Mouse (Mus musculus) limb, embryonic 13.5 days (tissue): ENCODE results near the gene Agpat1. TPM values are rescaled to one million over a fixed set of nuclear protein-coding genes. Genes with fewer than 3 reads are reported as not detected.

Source experiments
- ATAC-seq: fragments of 200-750 bp; cut with Nextera tagmentation; 2 replicates; pipeline ENCODE4 v1.8.0; 2017; ENCODE audit warnings: low read depth, moderate number of reproducible peaks, moderate TSS enrichment; ENCODE audit not compliant: low FRiP score
- H3K27ac ChIP-seq: fragments of 300-500 bp; sonication (generic); 2 replicates; pipeline ENCODE4 v1.5.1; 2015; ENCODE audit warnings: inconsistent platforms, mild to moderate bottlenecking, moderate library complexity
- H3K27me3 ChIP-seq: fragments of 300-500 bp; sonication (generic); 2 replicates; pipeline ENCODE4 v1.6.1; 2015; ENCODE audit warnings: mild to moderate bottlenecking, inconsistent platforms
- H3K36me3 ChIP-seq: fragments of 300-500 bp; sonication (generic); 2 replicates; pipeline ENCODE4 v1.6.1; 2015; ENCODE audit warnings: inconsistent platforms, mild to moderate bottlenecking, moderate library complexity
- H3K4me1 ChIP-seq: fragments of 300-500 bp; sonication (generic); 2 replicates; pipeline ENCODE4 v1.6.1; 2015; ENCODE audit warnings: inconsistent platforms
- H3K4me2 ChIP-seq: fragments of 300-500 bp; sonication (generic); replicated peaks from 2 replicates; pipeline ENCODE4 v1.6.1; 2015; ENCODE audit warnings: inconsistent platforms, mild to moderate bottlenecking, moderate library complexity
- H3K4me3 ChIP-seq: fragments of 300-500 bp; sonication (generic); 2 replicates; pipeline ENCODE4 v1.5.1; 2015; ENCODE audit warnings: moderate library complexity, mild to moderate bottlenecking, inconsistent platforms
- H3K9ac ChIP-seq: fragments of 300-500 bp; sonication (generic); 2 replicates; pipeline ENCODE4 v1.6.1; 2015; ENCODE audit warnings: mild to moderate bottlenecking, inconsistent platforms
- H3K9me3 ChIP-seq: fragments of 300-500 bp; sonication (generic); 2 replicates; pipeline ENCODE4 v1.6.1; 2016; ENCODE audit warnings: inconsistent platforms
- WGBS: fragments of 180-500 bp; shearing (Covaris S2); methylation state at CpG from one replicate; pipeline ENCODE4 v1.1.7; 2015; 5-methylcytosine and 5-hydroxymethylcytosine counted together
- polyA plus RNA-seq: library from polyadenylated mRNA; unstranded; fragments of >200 nt; fragmentation: Nextera tagmentation; extraction: Ambion mirVana; gene quantifications from 2 replicates; pipeline ENCODE4 v1.2.1, GENCODE M21; 2015

Agpat1 gene
- polyA plus RNA-seq, 1 experiment from 2014 or later, result 58.4 TPM

DNA sequence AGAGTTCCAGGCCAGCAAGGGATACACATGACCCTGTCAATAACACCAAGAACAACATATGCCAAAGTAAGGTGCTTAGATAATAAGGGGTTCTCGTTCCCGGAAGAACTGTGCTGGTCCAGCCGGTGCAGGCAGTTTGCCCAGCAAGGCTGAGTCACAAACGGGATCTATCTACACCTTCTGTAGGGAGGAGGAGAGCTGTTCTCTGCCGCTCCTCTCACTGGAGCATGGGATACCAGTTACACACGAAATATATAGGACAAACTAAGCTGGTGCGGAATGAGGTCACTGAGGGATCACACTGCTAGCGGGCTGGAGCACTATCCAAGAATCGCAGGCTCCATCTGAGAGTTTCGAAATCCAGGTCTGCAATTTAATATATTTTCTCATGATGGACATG is 39.9 kb downstream of the Agpat1 start:
- H3K4me1 ChIP-seq, result peaks cover 43% of the 10 kb centered on the region
- H3K27me3 ChIP-seq, result no peaks in the 10 kb centered on the region
- H3K4me2 ChIP-seq, result no peak overlapping the region
- no peak overlapping the region for H3K9ac ChIP-seq
- no peak overlapping the region for H3K27ac ChIP-seq
- no peak overlapping the region for H3K4me3 ChIP-seq
- no peak for ATAC-seq
- WGBS, result 84% methylated on average over 10 of the region's 10 CpGs
- H3K9me3 ChIP-seq, result no peaks in the 10 kb centered on the region
- peaks cover 6% of the 10 kb centered on the region for H3K36me3 ChIP-seq

DNA sequence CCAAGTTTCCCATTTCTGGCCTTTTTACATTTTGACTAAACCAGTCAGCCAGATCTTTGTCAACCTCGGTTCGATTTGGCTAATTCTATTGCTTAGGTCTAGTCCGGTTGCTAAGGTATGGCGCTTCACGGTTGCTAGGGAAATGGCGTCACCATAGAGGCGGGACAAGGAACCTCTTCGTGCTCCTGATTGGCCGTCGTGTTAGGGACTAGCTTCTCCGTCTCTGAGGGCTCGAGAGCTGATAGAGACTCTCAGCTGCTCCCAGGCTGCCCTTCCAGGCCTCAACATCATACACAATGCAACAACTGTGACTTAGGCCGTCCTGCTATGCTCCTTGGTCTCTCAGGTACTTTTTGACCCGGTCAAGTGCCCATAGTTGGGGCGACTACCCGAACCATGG is 40.5 kb downstream of the Agpat1 start, which contains the start of gene Fkbpl:
TSS of gene Fkbpl (plus strand) at position 157 of the 400 bp plus-strand sequence.
- H3K4me1 ChIP-seq, result peaks cover 43% of the 10 kb centered on the region
- no peaks in the 10 kb centered on the region for H3K27me3 ChIP-seq
- under 1% methylated on average over 16 of the region's 16 CpGs for WGBS
- peak; percentile 80 for ATAC-seq
- H3K9me3 ChIP-seq, result no peaks in the 10 kb centered on the region
- peaks cover 13% of the 10 kb centered on the region for H3K36me3 ChIP-seq
- peak within 1 kb of the TSS; percentile 98 for H3K4me3 ChIP-seq
- H3K27ac ChIP-seq, result no peak within 1 kb of the TSS
- H3K4me2 ChIP-seq, result peak within 1 kb of the TSS; percentile 81
- peak within 1 kb of the TSS; percentile 79 for H3K9ac ChIP-seq

DNA sequence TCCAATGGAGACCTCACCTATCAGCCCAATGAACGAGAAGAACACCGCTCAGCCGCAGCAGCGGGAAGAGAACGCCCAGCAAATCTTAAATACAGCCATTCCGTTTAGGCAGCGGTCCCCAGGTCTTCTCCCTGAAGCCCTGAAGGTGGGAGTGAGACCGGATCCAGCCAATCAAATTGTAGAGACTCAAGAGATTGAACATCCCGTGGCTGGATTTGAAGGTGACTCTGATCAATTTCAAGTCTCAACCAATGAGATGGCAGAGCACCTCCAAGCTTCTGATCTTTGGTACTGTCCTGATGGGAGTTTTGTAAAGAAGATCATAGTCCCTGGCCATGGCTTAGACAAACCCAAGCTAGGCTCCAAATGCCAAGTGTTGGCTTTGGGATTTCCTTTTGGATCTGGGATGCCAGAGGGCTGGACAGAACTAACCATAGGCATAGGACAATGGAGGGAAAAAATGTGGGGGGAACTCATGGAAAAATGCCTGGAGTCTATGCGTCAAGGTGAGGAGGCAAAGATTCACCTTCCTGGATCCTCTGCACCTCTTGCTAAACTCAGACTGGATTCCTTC is 41.3 kb downstream of the Agpat1 start:
- peak overlapping the region; percentile 79 for H3K9ac ChIP-seq
- 50% methylated on average over 10 of the region's 10 CpGs for WGBS
- ATAC-seq, result no peak
- H3K9me3 ChIP-seq, result no peaks in the 10 kb centered on the region
- H3K27ac ChIP-seq, result no peak overlapping the region
- H3K4me3 ChIP-seq, result peak overlapping the region; percentile 98
- H3K4me1 ChIP-seq, result peaks cover 41% of the 10 kb centered on the region
- H3K4me2 ChIP-seq, result peak overlapping the region; percentile 81
- H3K36me3 ChIP-seq, result peaks cover 20% of the 10 kb centered on the region
- H3K27me3 ChIP-seq, result no peaks in the 10 kb centered on the region

DNA sequence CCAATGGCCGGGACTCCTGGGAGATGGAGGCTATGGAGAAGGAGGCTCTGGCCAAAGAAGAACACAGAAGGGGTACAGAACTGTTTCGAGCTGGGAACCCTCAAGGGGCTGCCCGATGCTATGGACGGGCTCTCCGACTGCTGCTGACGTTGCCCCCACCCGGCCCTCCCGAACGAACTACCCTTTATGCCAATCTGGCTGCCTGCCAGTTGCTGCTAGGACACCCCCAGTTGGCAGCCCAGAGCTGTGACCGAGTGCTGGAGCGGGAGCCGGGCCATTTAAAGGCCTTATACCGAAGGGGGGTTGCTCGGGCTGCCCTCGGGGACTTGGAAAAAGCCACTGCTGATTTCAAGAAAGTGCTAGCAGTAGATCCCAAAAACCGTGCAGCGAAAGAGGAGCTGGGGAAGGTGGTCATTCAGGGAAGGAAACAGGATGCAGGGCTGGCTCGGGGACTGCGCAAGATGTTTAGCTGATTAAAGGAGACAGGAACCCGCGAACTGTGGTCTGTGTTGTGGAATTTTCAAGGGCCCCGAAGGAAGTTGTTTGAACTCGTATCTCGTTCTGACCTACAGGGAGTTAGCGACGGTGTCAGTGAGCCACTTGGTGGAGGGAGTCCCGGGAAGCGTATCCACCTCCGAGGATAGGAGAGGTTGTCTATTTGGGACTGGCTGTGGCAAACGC is 41.9 kb downstream of the Agpat1 start:
- Histone ChIP-seq H3K9me3 (no peaks in the 10 kb centered on the region), H3K4me3 (peak overlapping the region; percentile 98), H3K27ac (no peak overlapping the region), H3K9ac (no peak overlapping the region), H3K4me1 (peaks cover 35% of the 10 kb centered on the region), H3K27me3 (no peaks in the 10 kb centered on the region), H3K4me2 (peak overlapping the region; percentile 81), H3K36me3 (peaks cover 27% of the 10 kb centered on the region)
- 89% methylated on average over 30 of the region's 30 CpGs for WGBS
- ATAC-seq, result no peak

- peak within 1 kb of the TSS; percentile 98 for H3K4me3 ChIP-seq
- H3K4me1 ChIP-seq, result peaks cover 28% of the 10 kb centered on the region
- H3K27me3 ChIP-seq, result no peaks in the 10 kb centered on the region
- no peaks in the 10 kb centered on the region for H3K9me3 ChIP-seq
- H3K36me3 ChIP-seq, result peaks cover 38% of the 10 kb centered on the region
- peak; percentile 96 for ATAC-seq
- peak within 1 kb of the TSS; percentile 93 for H3K4me2 ChIP-seq
- WGBS, result under 1% methylated on average over 65 of the region's 66 CpGs
- peak within 1 kb of the TSS; percentile 89 for H3K9ac ChIP-seq
- H3K27ac ChIP-seq, result 0 out of 2 replicates have a peak within 1 kb of the TSS, but pooled peaks have one; percentile 55
Observed at GRCm38 (mm10) chr17:34646906-34647787, 43.1 kb downstream of the Agpat1 start, which contains the start of gene Atf6b. TSS of gene Atf6b (plus strand) at chr17:34647146.

GRCm38 (mm10) chr17:34648141-34648890 is 44.3 kb downstream of the Agpat1 start:
- 0 out of 2 replicates have a peak overlapping the region, but pooled peaks have one; percentile 89 for H3K9ac ChIP-seq
- peak overlapping the region; percentile 98 for H3K4me3 ChIP-seq
- no peaks in the 10 kb centered on the region for H3K27me3 ChIP-seq
- ATAC-seq, result no peak
- 82% methylated on average over 16 of the region's 16 CpGs for WGBS
- peak overlapping the region; percentile 93 for H3K4me2 ChIP-seq
- H3K9me3 ChIP-seq, result no peaks in the 10 kb centered on the region
- no peak overlapping the region for H3K27ac ChIP-seq
- peaks cover 50% of the 10 kb centered on the region for H3K36me3 ChIP-seq
- H3K4me1 ChIP-seq, result peaks cover 28% of the 10 kb centered on the region

DNA sequence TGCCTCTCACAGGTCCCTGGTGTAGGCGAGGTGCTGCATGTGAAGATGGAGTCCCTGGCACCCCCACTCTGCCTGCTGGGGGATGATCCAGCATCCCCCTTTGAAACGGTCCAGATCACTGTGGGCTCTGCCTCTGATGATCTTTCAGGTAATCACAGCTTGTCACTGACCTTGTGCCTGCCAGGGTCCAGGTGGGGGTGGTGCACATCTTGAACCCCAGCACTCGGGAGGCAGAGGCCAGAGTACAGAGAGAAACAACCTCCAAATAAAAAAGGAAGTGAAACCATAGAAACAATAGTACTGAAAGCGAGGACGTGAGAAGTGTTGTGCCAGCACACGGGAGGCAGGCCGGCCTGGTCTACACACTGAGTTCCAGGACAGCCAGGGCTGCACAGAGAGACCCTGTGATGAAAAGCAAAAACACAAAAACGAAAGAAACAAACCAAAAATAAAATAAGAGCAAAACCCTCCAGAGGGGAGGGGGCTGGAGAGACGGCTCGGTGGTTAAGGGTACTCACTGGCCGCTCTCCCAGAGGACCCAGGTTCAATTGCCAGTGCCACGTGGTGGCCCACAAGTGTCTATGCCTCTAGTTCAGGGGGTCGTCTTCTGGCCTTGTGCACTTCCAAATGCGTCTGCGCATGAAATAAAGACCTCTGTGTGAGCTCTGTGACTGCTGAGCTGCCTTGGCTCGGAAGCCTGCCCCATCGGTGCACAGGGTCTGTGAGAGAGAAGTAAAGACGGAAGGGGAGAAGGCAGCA is 45.2 kb downstream of the Agpat1 start:
- no peaks in the 10 kb centered on the region for H3K27me3 ChIP-seq
- no peaks in the 10 kb centered on the region for H3K9me3 ChIP-seq
- no peak overlapping the region for H3K9ac ChIP-seq
- WGBS, result 88% methylated on average over 18 of the region's 18 CpGs
- no peak overlapping the region for H3K27ac ChIP-seq
- peaks cover 28% of the 10 kb centered on the region for H3K4me1 ChIP-seq
- peaks cover 58% of the 10 kb centered on the region for H3K36me3 ChIP-seq
- no peak overlapping the region for H3K4me3 ChIP-seq
- ATAC-seq, result no peak
- no peak overlapping the region for H3K4me2 ChIP-seq

DNA sequence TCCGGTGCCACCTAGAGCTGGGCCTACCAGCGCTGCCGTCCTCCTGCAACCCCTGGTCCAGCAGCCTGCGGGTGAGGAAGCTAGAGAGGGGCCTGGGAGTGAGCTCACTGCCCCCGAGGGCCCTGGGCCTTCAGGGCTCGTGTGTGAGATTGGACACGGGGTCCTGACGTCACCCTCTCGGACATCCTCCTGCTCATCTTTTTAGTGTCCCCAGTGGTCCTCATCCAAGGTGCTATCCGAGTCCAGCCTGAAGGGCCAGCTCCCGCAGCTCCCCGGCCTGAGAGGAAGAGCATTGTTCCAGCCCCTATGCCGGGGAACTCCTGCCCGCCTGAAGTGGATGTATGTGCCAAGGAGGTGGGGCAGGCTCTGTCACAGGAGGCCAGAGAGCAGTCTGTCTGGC is 46.7 kb downstream of the Agpat1 start:
- 93% methylated on average over 14 of the region's 14 CpGs for WGBS
- Histone ChIP-seq H3K9me3 (no peaks in the 10 kb centered on the region), H3K27me3 (no peaks in the 10 kb centered on the region), H3K36me3 (peaks cover 71% of the 10 kb centered on the region), H3K4me3 (no peak overlapping the region), H3K4me2 (no peak overlapping the region), H3K9ac (no peak overlapping the region), H3K4me1 (peaks cover 28% of the 10 kb centered on the region), H3K27ac (no peak overlapping the region)
- no peak for ATAC-seq

- Histone ChIP-seq H3K27ac (no peak overlapping the region), H3K4me3 (no peak overlapping the region), H3K9me3 (no peaks in the 10 kb centered on the region), H3K9ac (no peak overlapping the region), H3K4me2 (no peak overlapping the region), H3K4me1 (peaks cover 25% of the 10 kb centered on the region), H3K27me3 (no peaks in the 10 kb centered on the region), H3K36me3 (peaks cover 71% of the 10 kb centered on the region)
- ATAC-seq, result no peak
- WGBS, result 48% methylated on average over 19 of the region's 19 CpGs
Observed at GRCm38 (mm10) chr17:34651507-34652221, 47.6 kb downstream of the Agpat1 start.

DNA sequence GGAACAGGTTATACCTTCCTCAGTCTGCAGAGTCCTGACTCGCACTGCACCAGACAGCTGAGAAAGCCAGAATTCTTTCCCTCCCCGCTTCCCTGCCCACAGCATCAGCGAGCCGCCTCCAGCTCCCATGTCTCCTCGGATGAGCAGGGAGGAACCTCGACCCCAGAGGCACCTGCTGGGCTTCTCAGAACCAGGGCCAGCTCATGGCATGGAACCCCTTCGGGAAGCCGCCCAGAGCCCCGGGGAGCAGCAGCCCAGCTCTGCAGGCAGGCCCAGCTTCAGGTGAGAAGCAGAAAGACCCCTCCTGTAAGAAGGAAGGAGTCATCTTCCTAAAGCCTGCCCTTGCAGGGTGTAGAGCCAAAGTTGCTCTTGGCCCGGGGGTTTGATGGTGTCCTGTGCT is 48.5 kb downstream of the Agpat1 start:
- no peak overlapping the region for H3K9ac ChIP-seq

More for the DNA sequence above, 48.5 kb downstream of the Agpat1 start:
- no peak for ATAC-seq
- no peaks in the 10 kb centered on the region for H3K9me3 ChIP-seq
- no peak overlapping the region for H3K4me2 ChIP-seq
- no peak overlapping the region for H3K27ac ChIP-seq
- 0 out of 2 replicates have a peak, but pooled peaks cover 2% of the 10 kb centered on the region for H3K27me3 ChIP-seq
- no peak overlapping the region for H3K4me3 ChIP-seq
- peaks cover 71% of the 10 kb centered on the region for H3K36me3 ChIP-seq
- peaks cover 24% of the 10 kb centered on the region for H3K4me1 ChIP-seq
- 90% methylated on average over 10 of the region's 10 CpGs for WGBS
